Mouse (Mus musculus): Measurements from ENCODE around the gene Sema6d. TPM values are rescaled to one million over a fixed set of nuclear protein-coding genes. Genes with fewer than 3 reads are reported as not detected.
"Not testable (repeated sequence)": the region's sequence is repeated elsewhere in the genome, so short reads cannot be mapped to it uniquely, and the experiment has no call there.

Sema6d gene
- polyA plus RNA-seq, 1 experiment = 33.4 TPM

GRCm38 (mm10) chr2:124277492-124277891, 187.7 kb downstream of the Sema6d start:
- DNase-seq (ENCODE audit: extremely low spot score in 1 of 2, low spot score in 1 of 2) = no peak

GRCm38 (mm10) chr2:124285109-124285508, 195.3 kb downstream of the Sema6d start:
- DNase-seq (ENCODE audit: extremely low spot score in 1 of 2, low spot score in 1 of 2) = no peak

- DNase-seq (ENCODE audit: extremely low spot score in 1 of 2, low spot score in 1 of 2) = no peak
These were observed 199.6 kb downstream of the Sema6d start for GRCm38 (mm10) chr2:124289356-124289755.

GRCm38 (mm10) chr2:124291145-124291544, 201.4 kb downstream of the Sema6d start:
- peak; percentile 69 to 76 for DNase-seq (ENCODE audit: extremely low spot score in 1 of 2, low spot score in 1 of 2)

- no peak for DNase-seq (ENCODE audit: extremely low spot score in 1 of 2, low spot score in 1 of 2)
These were observed 203.8 kb downstream of the Sema6d start for GRCm38 (mm10) chr2:124293601-124294000.

GRCm38 (mm10) chr2:124298351-124298750, 208.6 kb downstream of the Sema6d start:
- no peak for DNase-seq (ENCODE audit: extremely low spot score in 1 of 2, low spot score in 1 of 2)

GRCm38 (mm10) chr2:124298872-124299271, 209.1 kb downstream of the Sema6d start:
- DNase-seq (ENCODE audit: extremely low spot score in 1 of 2, low spot score in 1 of 2) = peak in 1 of 2 experiments; percentile 22

GRCm38 (mm10) chr2:124308605-124309004, 218.8 kb downstream of the Sema6d start:
- DNase-seq (ENCODE audit: extremely low spot score in 1 of 2, low spot score in 1 of 2) = no peak

- DNase-seq (ENCODE audit: extremely low spot score in 1 of 2, low spot score in 1 of 2) = no peak
These were observed 219.8 kb downstream of the Sema6d start for GRCm38 (mm10) chr2:124309361-124310128.

- DNase-seq (ENCODE audit: extremely low spot score in 1 of 2, low spot score in 1 of 2) = no peak
These were observed 232.9 kb downstream of the Sema6d start for GRCm38 (mm10) chr2:124322528-124323215.

- no peak for DNase-seq (ENCODE audit: extremely low spot score in 1 of 2, low spot score in 1 of 2)
These were observed 234.4 kb downstream of the Sema6d start for GRCm38 (mm10) chr2:124324107-124324724.

- DNase-seq (ENCODE audit: extremely low spot score in 1 of 2, low spot score in 1 of 2) = no peak
These were observed 239.8 kb downstream of the Sema6d start for GRCm38 (mm10) chr2:124329473-124330130.

GRCm38 (mm10) chr2:124332890-124333289, 243.1 kb downstream of the Sema6d start:
- no peak for DNase-seq (ENCODE audit: extremely low spot score in 1 of 2, low spot score in 1 of 2)

- not testable (repeated sequence) for DNase-seq (ENCODE audit: extremely low spot score in 1 of 2, low spot score in 1 of 2)
These were observed 244.9 kb downstream of the Sema6d start for GRCm38 (mm10) chr2:124334655-124335054.

- peak; percentile 27 to 42 for DNase-seq (ENCODE audit: extremely low spot score in 1 of 2, low spot score in 1 of 2)
These were observed 248.5 kb downstream of the Sema6d start for GRCm38 (mm10) chr2:124338296-124338695.

- peak in 1 of 2 experiments; percentile 53 for DNase-seq (ENCODE audit: extremely low spot score in 1 of 2, low spot score in 1 of 2)
These were observed 264.4 kb downstream of the Sema6d start for GRCm38 (mm10) chr2:124354191-124354590.

- no peak for DNase-seq (ENCODE audit: extremely low spot score in 1 of 2, low spot score in 1 of 2)
These were observed 264.9 kb downstream of the Sema6d start for GRCm38 (mm10) chr2:124354716-124355115.

GRCm38 (mm10) chr2:124369291-124369690, 279.5 kb downstream of the Sema6d start:
- no peak for DNase-seq (ENCODE audit: extremely low spot score in 1 of 2, low spot score in 1 of 2)

GRCm38 (mm10) chr2:124369991-124370390, 280.2 kb downstream of the Sema6d start:
- DNase-seq (ENCODE audit: extremely low spot score in 1 of 2, low spot score in 1 of 2) = no peak

GRCm38 (mm10) chr2:124371363-124371762, 281.6 kb downstream of the Sema6d start:
- no peak for DNase-seq (ENCODE audit: extremely low spot score in 1 of 2, low spot score in 1 of 2)

GRCm38 (mm10) chr2:124385053-124385452, 295.3 kb downstream of the Sema6d start:
- DNase-seq (ENCODE audit: extremely low spot score in 1 of 2, low spot score in 1 of 2) = no peak

Data from frontal cortex, adult 2 months (tissue).